Mouse (Mus musculus) forebrain, embryonic 14.5 days (tissue): ENCODE results near the gene Gm44579. TPM values are rescaled to one million over a fixed set of nuclear protein-coding genes. Genes with fewer than 3 reads are reported as not detected.

Experiments
- polyA plus RNA-seq: library from polyadenylated mRNA; unstranded; fragments of >200 nt; fragmentation: Nextera tagmentation; extraction: Ambion mirVana; gene quantifications from 2 replicates; pipeline ENCODE4 v1.2.1, GENCODE M21; 2014

Gm44579 gene
- polyA plus RNA-seq, 1 experiment from 2014 or later, result not detected

Other genes starting within 250 kb of the Gm44579 start
- 19.4 and 23.9 TPM in 2 replicates for gene Col2a1, start 216.3 kb downstream of the Gm44579 start, polyA plus RNA-seq
- gene Pfkm, start 128.4 kb downstream of the Gm44579 start, polyA plus RNA-seq, result 65.0 and 73.6 TPM in 2 replicates
- gene Senp1, start 127.2 kb downstream of the Gm44579 start, polyA plus RNA-seq, result 21.7 and 24.8 TPM in 2 replicates
- 60.5 and 62.2 TPM in 2 replicates for gene Asb8, start 55.4 kb downstream of the Gm44579 start, polyA plus RNA-seq
- 42.6 and 52.2 TPM in 2 replicates for gene Ccdc184, start 53.8 kb downstream of the Gm44579 start, polyA plus RNA-seq
- not detected in 2 replicates for gene Olfr288, start 25.4 kb downstream of the Gm44579 start, polyA plus RNA-seq
- gene Olfr287, start 79 bp upstream of the Gm44579 start, polyA plus RNA-seq, result not detected in 2 replicates
- gene Olfr286, start 13.5 kb upstream of the Gm44579 start, polyA plus RNA-seq, result not detected in 2 replicates
- not detected in 2 replicates for gene H1fnt, start 36.3 kb upstream of the Gm44579 start, polyA plus RNA-seq
- 2.8 and 3.7 TPM in 2 replicates for gene Zfp641, start 75.2 kb upstream of the Gm44579 start, polyA plus RNA-seq
- not detected in 2 replicates for gene Olfr285, start 96.4 kb upstream of the Gm44579 start, polyA plus RNA-seq
- not detected in 2 replicates for gene Olfr284, start 120.0 kb upstream of the Gm44579 start, polyA plus RNA-seq
- gene Olfr283, start 160.0 kb upstream of the Gm44579 start, polyA plus RNA-seq, result not detected in 2 replicates
- gene Olfr282, start 210.2 kb upstream of the Gm44579 start, polyA plus RNA-seq, result not detected in 2 replicates
- gene Olfr281, start 231.6 kb upstream of the Gm44579 start, polyA plus RNA-seq, result not detected in 2 replicates
- gene OR5BS1P, start 248.9 kb upstream of the Gm44579 start, polyA plus RNA-seq, result not detected in 2 replicates